ENCODE assay signal across 30 mouse cellular contexts in the genomic region with DNA sequence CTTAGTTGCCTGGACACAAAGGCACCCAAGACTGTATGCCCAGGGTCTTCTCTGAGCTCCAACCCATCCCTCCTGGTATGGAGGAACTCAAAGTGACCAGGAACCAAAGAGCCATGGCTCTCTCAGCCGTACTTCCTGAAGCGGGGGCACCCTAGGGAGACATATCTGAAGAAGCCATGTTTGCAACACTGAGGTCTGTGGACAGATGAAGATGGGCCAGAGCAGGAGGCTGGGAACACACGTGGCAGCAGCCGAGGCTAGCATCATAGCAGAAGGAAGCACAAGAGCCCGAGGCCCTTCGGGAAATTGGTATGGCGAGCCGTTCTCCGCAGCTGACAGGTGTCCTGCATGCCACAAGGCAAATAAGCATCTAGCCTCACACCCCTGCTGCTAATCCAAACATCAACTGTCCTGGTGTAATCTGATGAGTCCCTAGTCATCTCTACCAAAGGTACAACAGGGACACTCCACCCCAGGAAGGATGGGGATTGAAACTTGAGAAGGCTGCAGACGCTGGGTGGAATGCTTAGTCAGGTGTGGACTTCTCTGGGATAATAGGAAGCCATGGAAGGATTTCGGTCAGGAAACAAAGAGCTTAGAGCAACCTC. TPM values are rescaled to one million over a fixed set of nuclear protein-coding genes. Genes with fewer than 3 reads are reported as not detected.
DNase-seq lines count a peak whose midpoint lies in the region; ATAC-seq lines count a peak whose summit lies in the region.
"Had no signal": no experiment of that assay in that cellular context is flagged by ENCODE, and none has a peak within 500 bp of the region (broad histone marks: within the 10 kb centered on the region; RNA-seq: fewer than 3 reads in every experiment).

No protein-coding gene starts in this region.

- no peak overlapping the region for H3K4me2 ChIP-seq in kidney, embryonic 15.5 days
- no peak overlapping the region for H3K4me2 ChIP-seq in embryonic facial prominence, embryonic 14.5 days (ENCODE audit: low read depth, low read length)
- H3K4me2 ChIP-seq: heart, embryonic 12.5 days; hindbrain, embryonic 14.5 days; limb, embryonic 15.5 days; liver, embryonic 13.5 days; neural tube, embryonic 13.5 days had no signal

- H3K27ac ChIP-seq in kidney, embryonic 15.5 days: no peak overlapping the region
- no peak overlapping the region for H3K27ac ChIP-seq in embryonic facial prominence, embryonic 14.5 days (replicated peaks; ENCODE audit: low read depth, low read length)
- H3K27ac ChIP-seq: gastrocnemius, adult 2 months; heart, adult 2 months; hindbrain, embryonic 14.5 days; layer of hippocampus, adult 2 months; limb, embryonic 10.5 days; limb, embryonic 15.5 days; liver, embryonic 13.5 days; neural tube, embryonic 13.5 days had no signal

- H3K36me3 ChIP-seq in kidney, embryonic 15.5 days: no peaks in the 10 kb centered on the region
- no peaks in the 10 kb centered on the region for H3K36me3 ChIP-seq in embryonic facial prominence, embryonic 14.5 days (ENCODE audit: control insufficient read depth, insufficient read depth, low read length)
- H3K36me3 ChIP-seq: heart, embryonic 12.5 days; limb, embryonic 10.5 days; limb, embryonic 15.5 days; liver, embryonic 13.5 days; neural tube, embryonic 13.5 days had no signal

- ATAC-seq in kidney, embryonic 15.5 days (replicated peaks; ENCODE audit: low FRiP score): peak; percentile 67
- ATAC-seq in embryonic facial prominence, embryonic 14.5 days (ENCODE audit: low read depth): peak; percentile 60; the same call in 1 of the 2 replicates
- ATAC-seq: CD4-positive, CD25-positive, alpha-beta regulatory T cell, adult 4 months; forebrain, embryonic 16.5 days; intestine, postnatal 0 days; lung, postnatal 0 days had no signal

- peaks cover 13% of the 10 kb centered on the region for H3K4me1 ChIP-seq in kidney, embryonic 15.5 days
- peaks cover under 1% of the 10 kb centered on the region; the same call in 1 of the 2 replicates for H3K4me1 ChIP-seq in embryonic facial prominence, embryonic 14.5 days (ENCODE audit: control insufficient read depth, insufficient read depth, low read length)
- H3K4me1 ChIP-seq: heart, embryonic 12.5 days; limb, embryonic 10.5 days; liver, embryonic 13.5 days; neural tube, embryonic 13.5 days had no signal

- no peaks in the 10 kb centered on the region for H3K27me3 ChIP-seq in kidney, embryonic 15.5 days
- no peaks in the 10 kb centered on the region for H3K27me3 ChIP-seq in embryonic facial prominence, embryonic 14.5 days (replicated peaks; ENCODE audit: control insufficient read depth, insufficient read depth, low read length)
- H3K27me3 ChIP-seq: limb, embryonic 15.5 days; liver, embryonic 13.5 days; neural tube, embryonic 13.5 days had no signal

- WGBS in kidney, embryonic 15.5 days: 48% methylated on average over 11 of the region's 11 CpGs
- 48% methylated on average over 11 of the region's 11 CpGs for WGBS in embryonic facial prominence, embryonic 14.5 days

- no peak for DNase-seq in kidney, postnatal 25 days
- peak; percentile 6 for DNase-seq in thymus, postnatal 4 days
- DNase-seq in thymus, postnatal 0 days (ENCODE audit: low spot score): no peak
- DNase-seq in embryonic facial prominence, embryonic 14.5 days (ENCODE audit: low spot score): peak; percentile 29
- no peak for DNase-seq in left cerebral cortex, adult 18-20 months (ENCODE audit: low spot score in 2 of 2)
- DNase-seq in ovary, postnatal 10 days (ENCODE audit: low spot score): no peak
- DNase-seq: adrenal gland, postnatal 14 days; cerebellum, adult 11 months; cerebellum, adult 9-11 months; gastrocnemius, adult 2 months; heart, adult 2 months; heart, postnatal 4 days; kidney, postnatal 14 days; liver, embryonic 13.5 days; lung, adult 18-20 months; lung, postnatal 4 days; midbrain, embryonic 14.5 days had no signal

- no peaks in the 10 kb centered on the region for H3K9me3 ChIP-seq in kidney, embryonic 15.5 days (replicated peaks)
- no peaks in the 10 kb centered on the region for H3K9me3 ChIP-seq in embryonic facial prominence, embryonic 14.5 days (ENCODE audit: control insufficient read depth, low read length)
- H3K9me3 ChIP-seq: heart, embryonic 12.5 days; limb, embryonic 10.5 days; limb, embryonic 15.5 days; liver, embryonic 13.5 days; megakaryocyte, embryonic 14.5 days; neural tube, embryonic 13.5 days had no signal

- no peak overlapping the region for H3K9ac ChIP-seq in kidney, embryonic 15.5 days
- no peak overlapping the region for H3K9ac ChIP-seq in embryonic facial prominence, embryonic 14.5 days (ENCODE audit: low read depth, low read length)
- H3K9ac ChIP-seq: heart, embryonic 12.5 days; hindbrain, embryonic 14.5 days; limb, embryonic 15.5 days; liver, embryonic 13.5 days; neural tube, embryonic 13.5 days had no signal

- no peak overlapping the region for H3K4me3 ChIP-seq in kidney, embryonic 15.5 days (replicated peaks)
- no peak overlapping the region for H3K4me3 ChIP-seq in embryonic facial prominence, embryonic 14.5 days (ENCODE audit: low read depth, low read length)
- H3K4me3 ChIP-seq: gastrocnemius, adult 2 months; heart, adult 2 months; heart, embryonic 12.5 days; layer of hippocampus, adult 2 months; limb, embryonic 10.5 days; limb, embryonic 15.5 days; liver, embryonic 13.5 days; megakaryocyte, embryonic 14.5 days; neural tube, embryonic 13.5 days had no signal

RNA-seq across cellular contexts. Expression of gene Pgpep1l, which starts 24.7 kb away (rescaled TPM):
- polyA plus RNA-seq in kidney, embryonic 15.5 days (2015; fragmentation: Nextera tagmentation; extraction: Ambion mirVana): 0.17 TPM in 1 of 2 replicates, not detected in the other
- 0.57 and 0.68 TPM in 2 replicates for polyA plus RNA-seq in thymus, postnatal 0 days (2015; fragmentation: Nextera tagmentation; extraction: Ambion mirVana)
- 0.54 TPM in 1 of 2 replicates, not detected in the other for polyA plus RNA-seq in embryonic facial prominence, embryonic 14.5 days (2014; fragmentation: Nextera tagmentation; extraction: Ambion mirVana)
- 1 to 10 TPM; 2.4 to 3.5 TPM for total RNA-seq in left cerebral cortex, adult 18-20 months (2021)
- total RNA-seq: adrenal gland, postnatal 14 days; heart, adult 2 months; heart, postnatal 4 days had no signal
- polyA plus RNA-seq: forebrain, embryonic 16.5 days; heart, embryonic 12.5 days; intestine, postnatal 0 days; limb, embryonic 10.5 days; liver, embryonic 13.5 days; lung, postnatal 0 days; midbrain, embryonic 14.5 days; neural tube, embryonic 13.5 days; stomach, embryonic 14.5 days had no signal

RNA-seq across cellular contexts. Expression of gene Fam169b, which starts 34.3 kb away (rescaled TPM):
- 1.0 and 1.1 TPM in 2 replicates for polyA plus RNA-seq in kidney, embryonic 15.5 days (2015; fragmentation: Nextera tagmentation; extraction: Ambion mirVana)
- 40.0 and 43.5 TPM in 2 replicates for polyA plus RNA-seq in thymus, postnatal 0 days (2015; fragmentation: Nextera tagmentation; extraction: Ambion mirVana)
- 2.1 and 2.4 TPM in 2 replicates for polyA plus RNA-seq in embryonic facial prominence, embryonic 14.5 days (2014; fragmentation: Nextera tagmentation; extraction: Ambion mirVana)
- total RNA-seq in left cerebral cortex, adult 18-20 months (2021): 1 to 10 TPM; 1.1 to 1.7 TPM
- polyA plus RNA-seq: forebrain, embryonic 16.5 days had no signal

Comparison
In these comparisons a context has a peak if more than half of its experiments do, and no peak if none do; other contexts are left out.
1. DNase-seq: peak in thymus, postnatal 4 days (single experiment) and embryonic facial prominence, embryonic 14.5 days (single experiment); none in kidney, postnatal 25 days (0 of 2), thymus, postnatal 0 days (single experiment), left cerebral cortex, adult 18-20 months (0 of 2) and ovary, postnatal 10 days (single experiment).
2. RNA of gene Fam169b, which starts 34.3 kb away (polyA plus RNA-seq): 40.0 to 43.5 TPM in thymus, postnatal 0 days; 2.1 to 2.4 TPM in embryonic facial prominence, embryonic 14.5 days and 1.0 to 1.1 TPM in kidney, embryonic 15.5 days; every median in the first group is over 10 times any median in the second.